Mouse (Mus musculus) CH12.LX (cell line): ENCODE results near the gene Pnmal2.

ENCODE experiments used
- CTCF ChIP-seq, 2 experiments: IDR thresholded peaks in 1 of 2; conservative IDR thresholded peaks in 1 of 2; 2 replicates each; pipeline ENCODE4 v1.5.1; 2011 to 2012; ENCODE audit warnings: low read depth in 2 of 2, low read length in 2 of 2, improper control_type of control experiment in 1 of 2, inconsistent platforms in 1 of 2, mild to moderate bottlenecking in 1 of 2, moderate library complexity in 1 of 2
- USF1 ChIP-seq: IDR thresholded peaks from 2 replicates; pipeline ENCODE4 v1.6.1; 2014; ENCODE audit warnings: low read depth, mild to moderate bottlenecking, inconsistent platforms, low read length, improper control_type of control experiment

DNA sequence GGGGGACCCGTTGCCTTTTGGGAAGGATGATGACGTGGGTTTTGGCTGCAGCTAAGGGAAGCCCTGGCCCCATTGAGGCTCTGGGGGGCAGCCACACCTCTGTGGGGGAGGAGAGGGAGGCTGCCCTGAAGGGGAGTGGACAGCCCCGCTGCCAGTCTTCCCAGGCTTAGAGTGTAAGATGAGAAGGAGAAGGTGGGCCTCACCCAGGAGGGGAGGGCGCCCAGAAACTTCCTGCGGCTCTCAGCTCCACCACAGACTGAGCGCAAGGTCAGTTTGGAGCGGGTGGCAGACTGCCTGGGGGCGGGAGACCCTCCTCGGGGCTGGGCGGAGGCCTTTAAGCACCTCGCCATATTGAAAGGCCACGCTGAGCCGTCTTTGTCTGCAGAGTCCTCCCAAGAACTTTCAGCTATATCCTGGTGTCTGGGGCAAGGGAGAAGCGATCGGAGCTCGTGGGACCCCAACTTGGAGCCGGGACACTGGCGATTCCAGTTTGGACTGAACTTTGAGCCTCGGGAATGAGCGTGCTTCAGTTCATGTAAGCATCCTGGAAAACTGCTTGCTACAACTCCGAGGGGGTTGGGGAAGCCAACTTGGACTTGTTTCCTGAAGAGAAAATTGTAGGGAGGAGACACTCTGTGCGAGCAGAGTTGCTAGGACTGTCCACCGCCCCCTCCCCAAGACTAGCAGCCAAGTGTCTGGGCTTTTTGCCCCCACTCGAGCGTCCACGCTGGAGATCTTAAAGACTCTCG lies 49.3 kb downstream of the Pnmal2 start:
- TF ChIP-seq USF1, result no peak
- no peak for TF ChIP-seq CTCF (conservative IDR thresholded peaks at IDR 0.05 in 1 of 2, IDR thresholded peaks at IDR 0.05 in 1 of 2; ENCODE audit: low read depth in 2 of 2, low read length in 2 of 2)
